Mouse (Mus musculus) frontal cortex, postnatal 25 days (tissue): Measurements from ENCODE around the gene Olfr769.
"Not testable (repeated sequence)": the region's sequence is repeated elsewhere in the genome, so short reads cannot be mapped to it uniquely, and the experiment has no call there.

ENCODE experiments used
- DNase-seq, 2 experiments: peaks; one replicate each; pipeline ENCODE4 v3.0.0; 2022; ENCODE audit warnings: low spot score in 2 of 2

Gene Olfr769

DNA sequence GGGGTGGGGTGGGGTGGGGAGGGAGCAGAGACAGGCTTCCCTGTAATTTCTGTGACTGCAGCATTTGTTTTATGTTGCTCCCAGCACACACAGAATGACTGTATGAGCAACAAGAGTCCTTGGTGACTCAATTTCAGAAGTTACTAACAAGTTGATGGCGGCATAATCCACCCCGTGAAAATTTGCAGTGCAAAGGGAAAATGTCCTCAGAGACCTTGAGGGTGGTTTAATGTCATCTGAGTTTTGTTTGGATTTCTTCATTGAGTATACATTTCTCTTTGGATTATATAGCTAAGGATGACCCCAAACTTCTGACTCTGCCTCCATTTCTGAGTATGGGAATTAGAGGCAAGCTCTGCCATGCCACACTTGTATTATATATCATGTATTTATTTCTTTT, at the start of gene Olfr769:
Olfr769 (minus strand) TSS at position 101 of the 400 bp plus-strand sequence.
- DNase-seq = no peak

DNA sequence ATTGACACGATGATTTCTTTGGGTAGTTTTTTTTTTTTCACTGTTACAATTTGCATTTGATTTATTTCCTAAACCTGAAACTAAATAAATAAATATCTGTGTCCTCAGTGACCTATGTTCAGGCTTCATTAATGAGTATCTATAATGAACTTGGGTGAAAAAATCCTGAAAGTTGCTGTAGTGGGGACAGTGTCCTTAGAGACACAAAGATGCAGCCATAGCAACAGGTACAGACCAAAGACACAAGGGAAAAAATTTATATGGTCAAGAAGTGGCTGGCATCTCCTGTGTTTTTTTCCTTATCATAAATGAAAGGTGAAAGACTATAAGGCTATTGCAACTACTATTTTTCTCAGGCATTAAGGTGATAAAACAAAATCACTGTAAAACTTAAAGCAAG, 47.0 kb upstream of the Olfr769 start, which contains the start of gene Olfr771:
Olfr771 (minus strand) TSS at position 101 of the 400 bp plus-strand sequence.
- no peak for DNase-seq

DNA sequence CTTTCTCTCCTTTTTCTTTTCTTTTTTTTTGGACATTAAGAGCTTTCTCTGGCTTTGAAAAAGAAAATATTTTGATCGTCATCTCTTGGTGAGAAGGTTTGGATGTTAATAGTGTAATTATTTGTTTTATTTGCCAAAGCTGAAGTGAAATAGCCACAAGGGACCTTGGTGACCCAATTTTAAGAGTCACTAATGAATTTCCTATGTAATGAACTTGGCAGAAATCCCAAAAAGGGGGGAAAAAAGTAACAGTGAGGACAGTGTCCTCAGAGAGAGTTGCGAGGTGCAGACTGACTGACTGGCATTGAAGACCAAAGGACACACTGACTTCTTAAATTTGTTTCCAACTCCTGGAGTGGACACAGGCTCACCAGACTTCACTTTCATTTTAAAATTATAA, 21.2 kb upstream of the Olfr769 start, which contains the start of gene Olfr770:
Olfr770 (minus strand) TSS at position 101 of the 400 bp plus-strand sequence.
- DNase-seq = no peak

DNA sequence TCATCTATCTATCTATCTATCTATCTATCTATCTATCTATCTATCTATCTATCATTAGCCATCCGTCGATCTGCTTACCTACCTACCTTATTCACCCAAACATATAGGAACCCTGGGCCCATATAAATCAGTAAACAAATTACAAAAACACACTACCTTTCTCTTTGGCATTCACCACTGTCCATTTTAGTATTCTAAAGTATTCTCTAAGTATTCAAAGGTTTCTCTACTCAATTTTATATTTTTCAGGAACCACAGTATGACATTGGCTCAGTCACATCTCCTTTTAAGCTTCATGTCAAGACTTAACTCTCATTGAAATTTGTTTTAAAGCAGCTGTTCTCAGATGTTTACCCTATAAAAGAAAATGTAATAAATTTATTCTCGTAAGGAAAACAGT, 2.5 kb downstream of the Olfr769 start:
- no peak for DNase-seq

DNA sequence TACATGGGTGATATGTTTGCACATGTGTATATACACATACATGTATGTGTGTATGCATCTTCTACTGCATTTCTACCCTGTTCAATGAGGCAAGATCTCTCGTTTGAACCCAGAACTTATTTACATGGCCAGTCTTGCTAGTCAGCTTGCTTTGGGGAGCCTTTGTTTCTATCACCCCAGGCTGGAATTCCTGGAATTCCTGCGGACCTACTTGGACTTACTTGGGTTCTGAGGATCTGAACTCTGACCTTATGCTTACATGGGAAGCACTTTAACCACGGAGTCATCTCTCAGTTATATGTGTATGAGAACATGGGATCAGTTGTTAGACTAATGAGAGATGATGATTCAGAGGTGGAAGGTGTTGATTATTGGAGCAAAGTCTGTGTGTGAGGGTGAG, 16.4 kb downstream of the Olfr769 start:
- no peak for DNase-seq

DNA sequence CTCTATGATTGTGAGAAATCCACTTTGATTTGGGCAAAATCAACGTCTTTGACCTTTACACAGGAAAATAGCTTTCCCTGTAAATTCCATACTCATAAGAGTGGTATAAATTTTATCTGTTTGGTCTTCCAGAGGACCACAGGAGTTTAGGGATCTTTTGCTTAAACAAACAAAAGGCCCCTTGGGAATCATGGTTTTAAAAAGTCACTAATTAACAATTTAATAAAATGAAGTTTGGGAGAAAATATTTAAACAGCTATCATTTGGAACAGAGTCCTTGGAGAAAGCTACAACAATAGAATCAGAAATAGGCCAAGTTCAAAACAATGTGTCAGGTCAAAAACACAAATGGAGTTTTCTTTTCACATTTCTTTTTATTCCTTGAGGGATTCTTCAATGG, 18.4 kb downstream of the Olfr769 start, which contains the start of gene Olfr768:
Olfr768 (minus strand) TSS at position 101 of the 400 bp plus-strand sequence.
- no peak for DNase-seq

DNA sequence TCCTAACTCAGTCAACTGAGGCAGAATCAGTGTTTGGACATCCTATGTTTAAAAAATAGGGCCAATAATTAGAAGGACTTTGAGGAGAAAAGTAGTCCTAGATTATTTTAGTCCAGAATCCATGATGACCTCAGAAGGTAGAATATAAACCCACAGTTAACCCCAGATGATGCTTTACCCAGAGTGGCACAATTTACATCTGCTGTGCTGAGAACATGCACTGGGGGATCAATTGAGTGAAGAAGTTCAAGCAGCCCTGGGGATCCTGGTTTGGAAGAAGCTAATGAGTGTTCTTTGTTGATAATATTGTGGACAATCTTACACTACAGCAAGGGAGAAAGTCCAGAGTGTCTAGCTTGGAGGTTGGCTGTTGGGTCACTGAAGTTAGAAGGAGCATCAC, 34.9 kb downstream of the Olfr769 start, which contains the start of gene Olfr767:
Olfr767 (minus strand) TSS at position 101 of the 400 bp plus-strand sequence.
- not testable (repeated sequence) for DNase-seq

DNA sequence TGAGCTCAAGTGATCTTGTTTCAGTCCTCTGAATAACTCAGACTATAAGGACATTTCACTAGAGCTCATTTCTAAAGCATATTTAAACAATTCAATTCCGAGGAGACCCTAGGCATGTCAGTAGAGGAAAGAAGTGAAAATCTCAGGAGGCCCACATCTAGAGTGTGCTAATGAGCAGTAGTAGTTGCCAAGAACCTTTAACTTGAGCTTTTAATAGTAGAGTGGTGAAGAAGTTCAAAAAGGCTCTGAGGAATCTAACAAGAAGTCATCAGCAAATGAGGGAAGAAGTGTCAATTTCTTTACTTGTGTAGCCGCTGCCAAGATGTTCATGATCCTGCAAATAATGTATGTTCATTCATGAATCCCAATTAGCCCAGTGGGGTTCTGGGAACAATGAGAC, 48.8 kb downstream of the Olfr769 start, which contains the start of gene Olfr766-ps1:
Olfr766-ps1 (minus strand) TSS at position 101 of the 400 bp plus-strand sequence.
- no peak for DNase-seq
